Mouse (Mus musculus) midbrain, embryonic 13.5 days (tissue): ENCODE measurements at regions not wholly inside any gene's neighbourhood (a gene's known extent, or its start where the extent isn't known, plus 50 kb on each side); places are given as distances from the start of the nearest gene placed in this dataset.
A peak's percentile ranks its signal among the peaks of the same experiment; 100 is the strongest.

ENCODE experiments used
- ATAC-seq: fragments of 200-750 bp; cut with Nextera tagmentation; 2 replicates; pipeline ENCODE4 v1.8.0; 2017; ENCODE audit warnings: mild to moderate bottlenecking, moderate TSS enrichment, moderate library complexity
- H3K27ac ChIP-seq: fragments of 300-500 bp; sonication (generic); 2 replicates; pipeline ENCODE4 v1.5.1; 2015; ENCODE audit warnings: inconsistent platforms, mild to moderate bottlenecking, moderate library complexity
- H3K27me3 ChIP-seq: fragments of 300-500 bp; sonication (generic); 2 replicates; pipeline ENCODE4 v1.6.1; 2015; ENCODE audit warnings: mild to moderate bottlenecking, inconsistent platforms
- H3K36me3 ChIP-seq: fragments of 300-500 bp; sonication (generic); 2 replicates; pipeline ENCODE4 v1.6.1; 2015; ENCODE audit warnings: mild to moderate bottlenecking, inconsistent platforms
- H3K4me1 ChIP-seq: fragments of 300-500 bp; sonication (generic); replicated peaks from 2 replicates; pipeline ENCODE4 v1.6.1; 2015; ENCODE audit warnings: inconsistent platforms
- H3K4me2 ChIP-seq: fragments of 300-500 bp; sonication (generic); replicated peaks from 2 replicates; pipeline ENCODE4 v1.6.1; 2015; ENCODE audit warnings: moderate library complexity, mild to moderate bottlenecking, inconsistent platforms
- H3K4me3 ChIP-seq: fragments of 300-500 bp; sonication (generic); replicated peaks from 2 replicates; pipeline ENCODE4 v1.5.1; 2015; ENCODE audit warnings: mild to moderate bottlenecking, inconsistent platforms
- H3K9ac ChIP-seq: fragments of 300-500 bp; sonication (generic); replicated peaks from 2 replicates; pipeline ENCODE4 v1.6.1; 2015; ENCODE audit warnings: mild to moderate bottlenecking, inconsistent platforms
- H3K9me3 ChIP-seq: fragments of 300-500 bp; sonication (generic); 2 replicates; pipeline ENCODE4 v1.6.1; 2016; ENCODE audit warnings: mild to moderate bottlenecking, inconsistent platforms
- WGBS: fragments of 180-500 bp; shearing (Covaris S2); methylation state at CpG from one replicate; pipeline ENCODE4 v1.1.7; 2015; 5-methylcytosine and 5-hydroxymethylcytosine counted together

GRCm38 (mm10) chr10:122386748-122387147 is 61.6 kb upstream of the Avpr1a start:
- no peak for ATAC-seq
- Histone ChIP-seq H3K9ac (no peak overlapping the region), H3K4me1 (no peaks in the 10 kb centered on the region), H3K4me2 (no peak overlapping the region), H3K9me3 (no peaks in the 10 kb centered on the region), H3K27me3 (no peaks in the 10 kb centered on the region), H3K27ac (no peak overlapping the region), H3K4me3 (no peak overlapping the region), H3K36me3 (no peaks in the 10 kb centered on the region)
- 87% methylated on average over 3 of the region's 3 CpGs for WGBS

GRCm38 (mm10) chr10:122379661-122380344 is 68.5 kb upstream of the Avpr1a start:
- Histone ChIP-seq H3K9me3 (no peaks in the 10 kb centered on the region), H3K9ac (no peak overlapping the region), H3K4me2 (no peak overlapping the region), H3K27ac (no peak overlapping the region), H3K27me3 (no peaks in the 10 kb centered on the region), H3K4me1 (no peaks in the 10 kb centered on the region), H3K4me3 (no peak overlapping the region), H3K36me3 (no peaks in the 10 kb centered on the region)
- no peak for ATAC-seq
- 76% methylated on average over 3 of the region's 3 CpGs for WGBS

GRCm38 (mm10) chr10:122343291-122343690 is 105.0 kb upstream of the Avpr1a start:
- Histone ChIP-seq H3K4me1 (no peaks in the 10 kb centered on the region), H3K4me2 (no peak overlapping the region), H3K36me3 (no peaks in the 10 kb centered on the region), H3K9ac (no peak overlapping the region), H3K9me3 (no peaks in the 10 kb centered on the region), H3K4me3 (no peak overlapping the region), H3K27ac (no peak overlapping the region), H3K27me3 (no peaks in the 10 kb centered on the region)
- ATAC-seq, result no peak
- whole genome bisulfite sequencing, result 96% methylated on average over 9 of the region's 9 CpGs

GRCm38 (mm10) chr10:122342356-122342755 is 105.9 kb upstream of the Avpr1a start:
- no peak overlapping the region for H3K4me3 ChIP-seq
- H3K4me2 ChIP-seq, result no peak overlapping the region
- no peaks in the 10 kb centered on the region for H3K4me1 ChIP-seq
- H3K36me3 ChIP-seq, result no peaks in the 10 kb centered on the region
- ATAC-seq, result no peak
- no peaks in the 10 kb centered on the region for H3K27me3 ChIP-seq
- no peaks in the 10 kb centered on the region for H3K9me3 ChIP-seq
- WGBS, result 88% methylated on average over 12 of the region's 12 CpGs
- no peak overlapping the region for H3K9ac ChIP-seq
- H3K27ac ChIP-seq, result no peak overlapping the region

- Histone ChIP-seq H3K4me3 (no peak overlapping the region), H3K36me3 (no peaks in the 10 kb centered on the region), H3K4me2 (no peak overlapping the region), H3K27me3 (no peaks in the 10 kb centered on the region), H3K4me1 (no peaks in the 10 kb centered on the region), H3K9me3 (no peaks in the 10 kb centered on the region), H3K27ac (no peak overlapping the region), H3K9ac (no peak overlapping the region)
- ATAC-seq, result no peak
- 88% methylated on average over 6 of the region's 6 CpGs for WGBS
These were observed 121.4 kb upstream of the Avpr1a start for GRCm38 (mm10) chr10:122326851-122327250.

GRCm38 (mm10) chr10:122318886-122319285 is 129.4 kb upstream of the Avpr1a start:
- 67% methylated on average over 4 of the region's 4 CpGs for WGBS
- Histone ChIP-seq H3K9ac (no peak overlapping the region), H3K4me2 (no peak overlapping the region), H3K27ac (no peak overlapping the region), H3K4me1 (0 out of 2 replicates have a peak, but pooled peaks cover 5% of the 10 kb centered on the region), H3K36me3 (no peaks in the 10 kb centered on the region), H3K27me3 (no peaks in the 10 kb centered on the region), H3K4me3 (no peak overlapping the region), H3K9me3 (no peaks in the 10 kb centered on the region)
- ATAC-seq, result peak; percentile 71

- H3K27me3 ChIP-seq, result no peaks in the 10 kb centered on the region
- H3K9ac ChIP-seq, result no peak overlapping the region
- H3K27ac ChIP-seq, result no peak overlapping the region
- 58% methylated on average over 3 of the region's 3 CpGs for WGBS
- H3K36me3 ChIP-seq, result no peaks in the 10 kb centered on the region
- no peak for ATAC-seq
- H3K4me2 ChIP-seq, result no peak overlapping the region
- no peaks in the 10 kb centered on the region for H3K4me1 ChIP-seq
- H3K9me3 ChIP-seq, result no peaks in the 10 kb centered on the region
- no peak overlapping the region for H3K4me3 ChIP-seq
These were observed 137.6 kb upstream of the Avpr1a start for GRCm38 (mm10) chr10:122310646-122311193.

- H3K9me3 ChIP-seq, result no peaks in the 10 kb centered on the region
- WGBS, result 87% methylated on average over 3 of the region's 3 CpGs
- H3K36me3 ChIP-seq, result no peaks in the 10 kb centered on the region
- no peaks in the 10 kb centered on the region for H3K27me3 ChIP-seq
- no peak for ATAC-seq
- no peak overlapping the region for H3K9ac ChIP-seq
- H3K4me1 ChIP-seq, result no peaks in the 10 kb centered on the region
- no peak overlapping the region for H3K27ac ChIP-seq
- H3K4me3 ChIP-seq, result no peak overlapping the region
- H3K4me2 ChIP-seq, result no peak overlapping the region
These were observed 139.6 kb upstream of the Avpr1a start for GRCm38 (mm10) chr10:122308691-122309090.

GRCm38 (mm10) chr10:122302259-122302658 is 146.0 kb upstream of the Avpr1a start:
- 84% methylated on average over 6 of the region's 6 CpGs for WGBS
- no peak for ATAC-seq
- Histone ChIP-seq H3K9ac (no peak overlapping the region), H3K36me3 (no peaks in the 10 kb centered on the region), H3K9me3 (no peaks in the 10 kb centered on the region), H3K4me2 (no peak overlapping the region), H3K27ac (no peak overlapping the region), H3K4me1 (no peaks in the 10 kb centered on the region), H3K27me3 (no peaks in the 10 kb centered on the region), H3K4me3 (no peak overlapping the region)

GRCm38 (mm10) chr10:122295921-122296425 is 152.3 kb upstream of the Avpr1a start:
- ATAC-seq, result no peak
- no peaks in the 10 kb centered on the region for H3K9me3 ChIP-seq
- H3K36me3 ChIP-seq, result no peaks in the 10 kb centered on the region
- H3K9ac ChIP-seq, result no peak overlapping the region
- H3K27ac ChIP-seq, result no peak overlapping the region
- no peak overlapping the region for H3K4me3 ChIP-seq
- H3K27me3 ChIP-seq, result no peaks in the 10 kb centered on the region
- H3K4me2 ChIP-seq, result no peak overlapping the region
- H3K4me1 ChIP-seq, result no peaks in the 10 kb centered on the region
- WGBS, result 63% methylated on average over 5 of the region's 5 CpGs

- WGBS, result 87% methylated on average over 2 of the region's 2 CpGs
- Histone ChIP-seq H3K36me3 (no peaks in the 10 kb centered on the region), H3K9me3 (no peaks in the 10 kb centered on the region), H3K4me1 (no peaks in the 10 kb centered on the region), H3K27ac (no peak overlapping the region), H3K9ac (no peak overlapping the region), H3K4me3 (no peak overlapping the region), H3K27me3 (no peaks in the 10 kb centered on the region), H3K4me2 (no peak overlapping the region)
- ATAC-seq, result no peak
These were observed 156.7 kb upstream of the Avpr1a start for GRCm38 (mm10) chr10:122291611-122292010.

GRCm38 (mm10) chr10:122291091-122291490 is 157.2 kb upstream of the Avpr1a start:
- 89% methylated on average over 5 of the region's 5 CpGs for WGBS
- H3K4me2 ChIP-seq, result no peak overlapping the region

GRCm38 (mm10) chr10:122274885-122275284 is 173.4 kb upstream of the Avpr1a start:
- no peak overlapping the region for H3K27ac ChIP-seq
- H3K4me3 ChIP-seq, result no peak overlapping the region
- ATAC-seq, result no peak
- H3K27me3 ChIP-seq, result no peaks in the 10 kb centered on the region
- H3K4me2 ChIP-seq, result no peak overlapping the region
- no peaks in the 10 kb centered on the region for H3K36me3 ChIP-seq
- no peak overlapping the region for H3K9ac ChIP-seq
- H3K4me1 ChIP-seq, result no peaks in the 10 kb centered on the region
- WGBS, result 80% methylated on average over 1 of the region's 1 CpGs
- no peaks in the 10 kb centered on the region for H3K9me3 ChIP-seq

More at GRCm38 (mm10) chr10:122291091-122291490, 157.2 kb upstream of the Avpr1a start:
- Histone ChIP-seq H3K27me3 (no peaks in the 10 kb centered on the region), H3K36me3 (no peaks in the 10 kb centered on the region), H3K4me3 (no peak overlapping the region), H3K9ac (no peak overlapping the region), H3K4me1 (no peaks in the 10 kb centered on the region), H3K27ac (no peak overlapping the region), H3K9me3 (no peaks in the 10 kb centered on the region)
- ATAC-seq, result no peak
